Mouse (Mus musculus): Measurements from ENCODE around the gene Nisch.

DNA sequence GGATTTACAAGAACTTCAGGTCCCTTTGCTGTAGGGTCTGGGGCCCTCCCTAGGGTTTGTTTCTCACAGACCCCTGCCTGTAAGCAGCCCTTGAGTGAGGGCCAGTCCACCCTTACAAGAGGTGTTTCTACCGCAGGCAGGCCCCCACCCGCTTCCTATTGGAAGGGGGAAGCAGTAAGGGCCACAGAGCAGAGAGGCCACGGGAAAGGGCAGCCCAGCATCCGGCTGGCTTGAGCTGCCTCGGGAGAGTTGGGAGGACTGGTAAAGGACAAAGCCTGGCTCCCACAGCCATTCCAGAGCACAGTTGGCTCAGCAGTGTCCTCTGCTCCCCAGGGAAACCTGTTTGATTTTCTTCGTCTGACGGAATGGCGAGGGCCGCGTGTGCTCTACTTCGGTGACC is 79.0 kb downstream of the Nisch start:
- TF ChIP-seq CTCF (IDR thresholded peaks at IDR 0.05; ENCODE audit: low read depth, low read length): no peak
- no peak for TF ChIP-seq POLR2A (IDR thresholded peaks at IDR 0.05; ENCODE audit: extremely low read depth, insufficient read depth, low read length)

Data from liver, adult 2 months (tissue).